Mouse (Mus musculus): Measurements from ENCODE around the gene Il12a.
A peak's percentile ranks its signal among the peaks of the same experiment; 100 is the strongest.
"Not testable (repeated sequence)": the region's sequence is repeated elsewhere in the genome, so short reads cannot be mapped to it uniquely, and the experiment has no call there.

Gene Il12a

DNA sequence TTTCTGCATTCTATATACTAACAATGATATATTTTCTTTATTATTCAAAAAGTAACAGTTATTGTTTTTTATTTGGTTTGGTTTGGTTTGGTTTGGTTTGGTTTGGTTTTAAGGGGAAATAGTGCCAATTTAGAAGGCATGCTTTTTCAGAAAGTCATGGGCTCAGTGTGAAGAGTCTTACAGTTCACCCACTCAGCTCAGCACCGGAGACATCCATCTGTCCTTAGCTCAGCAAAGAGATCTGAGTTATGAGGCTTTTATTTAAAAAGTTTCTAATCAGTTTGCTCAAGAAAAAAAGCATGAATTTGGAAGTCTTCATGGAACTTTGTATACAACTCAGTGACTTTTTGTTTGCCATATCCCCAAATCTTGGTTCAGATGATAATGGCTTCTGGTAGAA is 6.2 kb upstream of the Il12a start:
- DNase-seq (ENCODE audit: extremely low spot score, low read depth, low spot score): no peak

DNA sequence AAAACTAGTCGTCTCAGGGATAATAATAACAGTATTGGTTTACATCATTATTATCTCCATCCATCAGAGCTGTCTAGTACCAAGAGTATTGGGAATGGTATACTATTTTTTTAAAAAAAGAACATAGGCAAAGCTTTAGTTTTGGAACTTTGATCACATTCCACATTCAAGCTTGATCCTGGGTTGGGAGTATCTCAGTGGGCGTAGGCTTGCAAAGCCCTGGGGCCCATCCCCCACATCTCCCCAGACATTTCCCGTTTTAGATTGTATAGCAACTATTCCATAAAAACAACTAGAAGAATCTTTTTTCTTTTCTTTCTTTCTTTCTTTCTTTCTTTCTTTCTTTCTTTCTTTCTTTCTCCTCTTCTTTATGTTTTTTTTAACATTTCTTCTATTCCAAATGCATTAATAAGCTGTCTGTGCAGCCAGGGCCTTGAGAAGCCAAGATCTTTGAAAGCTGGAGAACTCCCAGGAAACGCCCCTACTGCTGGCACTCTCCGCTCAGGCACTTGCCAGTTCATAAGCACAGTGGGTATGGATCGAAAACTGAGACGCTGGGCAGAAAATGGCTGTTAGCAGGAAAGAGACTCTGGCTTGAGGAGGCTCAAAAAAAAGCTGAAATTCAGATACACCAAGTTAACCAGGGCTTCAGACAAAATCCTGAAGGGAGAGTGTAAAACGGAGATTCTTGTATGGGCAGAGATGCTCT is 3.4 kb upstream of the Il12a start:
- DNase-seq (ENCODE audit: extremely low spot score, low read depth, low spot score): no peak

DNA sequence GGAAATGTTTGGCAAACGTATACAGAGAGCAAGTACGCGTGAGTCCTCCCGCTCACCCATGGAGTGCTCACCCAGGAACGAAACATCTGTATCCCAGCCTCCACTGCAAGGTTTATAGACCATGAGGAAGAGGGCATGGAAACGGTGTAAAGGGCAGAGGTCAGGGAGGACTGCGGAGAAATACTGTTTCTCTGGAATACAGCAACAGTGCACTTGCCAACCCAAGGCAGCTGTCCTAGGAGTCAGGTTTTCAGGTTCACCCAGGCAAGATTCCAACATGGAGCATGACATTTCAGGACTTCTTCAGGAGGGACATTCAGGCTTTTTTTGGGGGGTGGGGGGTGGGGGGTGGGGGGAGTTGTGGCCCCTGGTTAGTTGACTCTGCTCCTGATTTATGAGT is 1.1 kb upstream of the Il12a start:
- no peak for DNase-seq (ENCODE audit: extremely low spot score, low read depth, low spot score)

DNA sequence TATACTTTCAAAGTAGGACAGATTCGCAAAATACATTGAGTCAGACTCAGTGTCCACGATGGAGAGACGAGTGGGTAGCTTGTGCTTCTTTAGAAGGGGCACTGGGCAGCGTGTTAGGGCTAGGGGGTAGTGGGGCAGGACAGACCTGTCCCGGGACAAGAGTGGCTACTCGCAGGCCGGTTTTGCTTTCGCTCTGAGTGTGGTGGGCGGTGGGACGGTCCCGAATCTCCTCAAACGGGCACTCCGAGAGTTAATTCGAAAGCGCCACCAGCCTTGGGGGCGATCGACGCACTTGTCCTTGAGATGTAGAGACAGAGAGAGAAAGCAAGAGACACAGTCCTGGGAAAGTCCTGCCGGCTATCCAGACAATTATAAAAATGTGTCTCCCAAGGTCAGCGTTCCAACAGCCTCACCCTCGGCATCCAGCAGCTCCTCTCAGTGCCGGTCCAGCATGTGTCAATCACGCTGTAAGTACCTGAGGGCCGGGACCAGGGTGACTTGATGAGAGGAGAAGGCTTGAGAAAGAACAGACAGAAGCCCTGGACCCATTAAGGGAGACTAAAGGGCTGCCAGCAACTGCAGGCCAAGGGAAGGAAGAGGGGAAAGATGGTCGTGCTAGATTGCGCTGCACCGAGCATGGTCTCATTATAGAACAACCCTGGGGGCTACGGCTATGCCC is 795 bp downstream of the Il12a start:
- no peak for DNase-seq (ENCODE audit: extremely low spot score, low read depth, low spot score)

DNA sequence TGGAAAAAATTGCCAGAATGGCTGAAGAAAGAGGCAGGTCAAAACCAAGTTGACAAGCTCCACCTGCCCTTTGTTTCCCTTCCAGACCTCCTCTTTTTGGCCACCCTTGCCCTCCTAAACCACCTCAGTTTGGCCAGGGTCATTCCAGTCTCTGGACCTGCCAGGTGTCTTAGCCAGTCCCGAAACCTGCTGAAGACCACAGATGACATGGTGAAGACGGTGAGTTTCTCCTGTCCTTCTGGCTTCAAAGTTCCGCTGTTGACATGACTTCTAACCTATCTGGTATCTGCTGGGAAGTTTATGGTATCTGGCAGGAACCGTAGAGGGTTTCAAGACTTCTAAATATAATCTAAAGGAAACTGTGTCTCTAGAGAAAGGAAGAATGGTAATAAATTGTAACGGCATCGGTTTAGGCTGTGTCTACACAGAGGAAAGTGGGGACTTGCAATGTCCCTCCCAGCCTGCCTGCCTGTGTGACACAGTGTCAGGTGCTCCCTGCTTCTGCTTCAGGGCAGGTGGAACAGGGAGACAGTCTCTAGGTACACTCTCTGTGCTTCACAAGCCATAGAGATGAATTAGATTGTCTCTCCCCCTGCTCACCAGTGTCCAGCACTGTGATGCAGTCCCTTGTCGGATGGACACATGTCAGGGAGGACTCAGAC is 1.6 kb downstream of the Il12a start:
- no peak for DNase-seq (ENCODE audit: extremely low spot score, low read depth, low spot score)

DNA sequence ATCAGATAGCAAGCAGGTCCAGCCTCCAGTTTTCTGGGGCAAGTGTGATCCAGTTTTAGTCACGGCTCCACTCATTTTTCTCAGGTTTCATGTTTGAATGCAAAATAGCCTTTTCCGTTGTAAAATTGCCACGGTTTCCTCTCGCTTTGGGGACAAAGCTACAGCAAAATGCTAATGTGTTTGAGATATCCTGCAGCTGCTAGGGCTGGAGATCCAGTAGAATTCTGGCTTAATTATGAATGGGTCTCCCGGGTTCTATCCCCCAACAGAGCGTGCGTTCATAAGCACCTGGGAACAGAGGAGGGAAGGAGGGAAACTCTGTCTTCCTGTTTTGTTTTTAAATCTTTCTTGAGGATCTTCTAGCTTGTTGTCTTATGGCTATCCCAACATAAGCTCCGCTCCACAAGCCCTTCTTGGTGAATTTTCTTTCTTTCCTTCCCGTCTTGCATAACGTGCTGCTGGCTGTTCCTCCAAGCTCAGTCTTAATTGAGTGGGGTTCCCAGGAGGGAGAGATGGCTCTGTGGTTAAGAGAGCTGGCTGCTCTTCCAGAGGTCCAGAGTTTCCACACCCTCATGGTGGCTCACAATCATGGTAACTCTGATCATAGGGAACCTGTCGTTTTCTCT is 2.3 kb downstream of the Il12a start:
- DNase-seq (ENCODE audit: extremely low spot score, low read depth, low spot score): no peak

DNA sequence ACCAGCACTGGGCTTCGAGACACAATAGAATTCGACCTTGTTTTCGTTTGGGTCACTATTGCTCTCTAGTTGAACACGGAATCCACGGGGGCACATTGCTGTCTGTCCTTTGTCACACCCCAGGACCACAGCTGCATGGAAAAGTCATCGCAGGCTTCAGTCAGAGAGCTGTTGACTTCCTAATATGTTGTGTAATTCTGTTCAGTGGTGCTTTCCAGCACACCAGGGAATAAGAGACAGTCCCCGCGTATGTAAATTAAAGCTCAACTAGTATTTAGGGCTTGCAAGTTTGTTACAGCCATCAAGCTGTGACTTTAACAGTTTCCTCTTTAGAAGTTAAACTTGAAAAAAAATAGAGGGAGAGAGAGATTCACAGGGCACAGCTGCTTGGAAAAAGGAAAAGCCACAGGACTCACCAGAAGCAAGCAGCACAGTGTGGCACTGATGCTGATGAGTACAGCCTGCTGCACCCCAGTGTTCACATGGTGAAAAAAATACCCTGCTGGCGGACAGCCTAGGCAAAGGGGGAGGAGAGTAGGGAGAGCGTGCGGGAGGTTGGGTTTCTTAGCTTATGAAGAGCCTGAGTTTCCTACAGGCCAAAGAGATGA is 3.1 kb downstream of the Il12a start:
- no peak for DNase-seq (ENCODE audit: extremely low spot score, low read depth, low spot score)

DNA sequence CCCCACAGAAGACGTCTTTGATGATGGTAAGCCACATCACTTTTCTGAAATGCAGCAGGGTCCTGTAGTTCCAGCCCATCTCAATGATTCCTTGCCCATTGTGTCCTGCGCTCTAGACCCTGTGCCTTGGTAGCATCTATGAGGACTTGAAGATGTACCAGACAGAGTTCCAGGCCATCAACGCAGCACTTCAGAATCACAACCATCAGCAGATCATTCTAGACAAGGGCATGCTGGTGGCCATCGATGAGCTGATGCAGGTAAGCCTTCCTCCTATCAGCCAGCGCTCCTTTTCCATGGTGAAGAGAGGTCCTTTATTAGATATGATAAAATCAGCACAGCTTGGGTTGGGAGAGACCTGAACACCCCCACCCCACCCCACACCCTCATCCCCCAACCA is 4.9 kb downstream of the Il12a start:
- no peak for DNase-seq (ENCODE audit: extremely low spot score, low read depth, low spot score)

DNA sequence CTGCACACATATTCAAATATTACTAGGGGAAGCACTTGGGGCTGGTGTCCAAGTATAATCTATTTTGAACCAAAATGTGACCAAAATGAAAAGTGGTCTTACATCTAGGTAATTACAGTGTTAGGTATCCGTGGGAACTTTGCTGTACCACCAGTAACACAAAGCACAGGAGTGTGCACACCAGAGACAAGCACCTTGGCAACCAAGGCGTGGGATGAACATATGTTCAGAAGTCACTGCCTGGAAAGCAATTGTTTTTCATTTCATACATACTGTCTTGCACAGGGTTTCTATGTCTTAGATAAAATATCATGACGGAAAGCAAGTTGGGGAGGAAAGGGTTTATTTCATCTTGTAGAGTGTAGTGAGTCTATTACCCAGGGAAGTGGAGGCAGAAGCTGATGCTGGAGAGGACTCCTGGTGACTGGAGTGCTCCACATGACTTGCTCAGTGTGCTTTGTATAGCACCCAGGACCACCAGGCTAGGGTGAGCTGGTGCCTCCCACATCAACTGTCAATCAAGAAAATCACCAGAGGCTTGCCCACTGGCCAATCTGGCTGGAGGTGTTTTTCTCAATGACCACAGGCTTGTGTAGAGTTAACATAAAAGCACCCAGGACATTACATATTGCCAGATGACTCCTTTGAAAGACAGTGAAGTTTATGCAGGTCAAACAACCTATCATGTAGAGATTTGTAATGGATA is 6.2 kb downstream of the Il12a start:
- DNase-seq (ENCODE audit: extremely low spot score, low read depth, low spot score): no peak

DNA sequence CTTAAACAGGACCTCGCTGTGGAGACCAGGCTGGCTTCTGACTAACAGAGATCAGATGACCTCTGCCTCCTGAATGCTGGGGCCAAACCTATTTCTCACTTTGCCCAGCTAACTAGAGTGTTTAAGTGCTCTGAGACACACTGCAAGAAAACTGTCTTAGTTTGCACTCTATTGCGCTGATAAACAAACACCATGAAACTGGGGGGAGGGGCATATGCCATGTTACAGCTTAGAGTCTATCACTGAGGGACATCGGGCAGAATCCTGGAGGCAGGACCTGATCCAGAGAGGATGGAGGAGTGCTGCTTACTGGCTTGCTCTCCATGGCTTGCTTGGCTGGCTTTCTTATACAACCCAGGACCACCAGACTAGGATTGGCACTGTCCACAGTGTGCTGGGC is 8.2 kb downstream of the Il12a start:
- no peak for DNase-seq (ENCODE audit: extremely low spot score, low read depth, low spot score)

DNA sequence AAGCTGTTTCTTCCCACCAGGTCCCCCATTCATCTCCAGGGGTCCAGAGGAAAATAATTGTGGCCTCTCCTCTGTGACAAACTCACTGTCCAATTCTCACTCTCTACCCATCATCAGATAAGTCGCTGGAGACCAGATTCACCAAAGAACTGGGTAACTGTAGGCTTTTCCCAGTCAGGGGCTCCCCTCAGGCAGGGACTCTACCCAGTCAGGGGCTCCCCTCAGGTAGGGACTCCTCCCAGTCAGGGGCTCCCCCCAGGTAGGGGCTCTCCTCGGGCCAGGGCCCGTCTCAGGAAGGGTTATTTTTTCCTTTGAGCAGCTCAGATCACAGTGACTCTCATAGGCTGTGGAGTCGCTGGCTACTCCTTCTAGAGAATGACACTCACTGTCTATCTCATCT is 9.6 kb downstream of the Il12a start:
- DNase-seq (ENCODE audit: extremely low spot score, low read depth, low spot score): no peak

DNA sequence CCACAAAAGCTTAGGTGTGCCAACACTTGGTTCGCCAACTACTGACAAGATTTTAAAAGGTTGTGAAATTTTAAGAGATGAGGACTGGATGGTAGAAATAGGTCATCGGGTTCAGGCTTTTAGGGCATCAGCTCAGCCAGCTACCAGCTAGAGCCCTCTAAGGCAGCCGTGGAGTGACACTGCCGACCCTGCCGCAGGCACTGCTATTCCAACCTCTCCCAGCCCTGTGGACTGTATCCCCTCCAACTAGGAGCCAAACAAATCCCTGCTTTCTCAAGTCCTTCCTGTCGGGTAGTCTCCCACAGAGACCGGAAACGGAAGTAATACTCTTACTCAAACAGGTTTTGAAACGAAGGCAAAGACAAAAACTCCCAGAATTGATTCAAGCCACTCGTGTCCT is 15.9 kb downstream of the Il12a start:
- no peak for DNase-seq (ENCODE audit: extremely low spot score, low read depth, low spot score)

DNA sequence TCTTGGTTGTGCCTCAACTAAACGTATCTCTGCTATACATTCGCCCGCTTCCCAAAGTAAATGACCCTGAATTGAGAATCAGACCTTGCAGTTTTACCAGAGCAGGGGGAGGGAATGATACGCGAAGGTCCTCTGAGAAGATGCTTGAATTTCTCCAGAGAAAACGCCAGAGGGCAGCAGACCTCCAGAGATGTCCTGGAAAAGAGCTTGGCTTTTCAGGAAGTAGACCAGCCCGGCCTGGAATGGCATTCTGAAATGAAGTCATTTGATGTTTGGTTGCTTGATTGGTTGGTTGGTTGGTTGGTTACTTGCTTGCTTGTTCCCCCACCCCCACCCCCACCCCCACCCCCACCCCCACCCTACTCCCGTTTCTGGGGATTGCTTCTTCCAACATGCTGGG is 17.8 kb downstream of the Il12a start:
- DNase-seq (ENCODE audit: extremely low spot score, low read depth, low spot score): no peak

DNA sequence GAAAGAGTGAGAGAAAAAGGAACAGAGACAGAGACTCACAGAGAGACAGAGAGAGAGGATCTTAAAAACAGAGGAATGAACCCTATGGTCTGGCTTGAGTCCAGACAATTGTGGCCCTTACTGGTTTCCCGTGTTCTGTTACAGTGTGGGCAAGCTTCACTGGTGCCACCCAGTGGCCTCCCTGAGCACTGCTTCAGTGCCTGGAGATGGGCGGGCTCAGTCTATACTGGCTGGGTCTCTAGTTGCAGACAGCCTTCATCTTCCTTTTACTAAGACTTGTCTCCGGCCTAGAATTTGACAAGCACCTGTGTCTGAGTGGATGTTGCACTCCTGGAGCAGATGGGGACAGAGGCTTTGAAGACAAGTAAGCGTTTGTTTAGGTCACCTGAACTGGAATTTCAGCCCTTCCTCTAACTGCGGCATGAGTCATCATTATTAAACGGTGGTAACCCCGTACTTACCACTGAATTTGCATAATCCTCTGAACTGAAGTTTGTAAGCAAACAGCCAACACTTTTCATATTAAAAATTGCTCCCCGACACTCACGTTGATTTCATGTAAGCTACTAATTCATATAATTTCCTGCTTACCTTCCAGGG is 18.9 kb downstream of the Il12a start:
- DNase-seq (ENCODE audit: extremely low spot score, low read depth, low spot score): no peak

DNA sequence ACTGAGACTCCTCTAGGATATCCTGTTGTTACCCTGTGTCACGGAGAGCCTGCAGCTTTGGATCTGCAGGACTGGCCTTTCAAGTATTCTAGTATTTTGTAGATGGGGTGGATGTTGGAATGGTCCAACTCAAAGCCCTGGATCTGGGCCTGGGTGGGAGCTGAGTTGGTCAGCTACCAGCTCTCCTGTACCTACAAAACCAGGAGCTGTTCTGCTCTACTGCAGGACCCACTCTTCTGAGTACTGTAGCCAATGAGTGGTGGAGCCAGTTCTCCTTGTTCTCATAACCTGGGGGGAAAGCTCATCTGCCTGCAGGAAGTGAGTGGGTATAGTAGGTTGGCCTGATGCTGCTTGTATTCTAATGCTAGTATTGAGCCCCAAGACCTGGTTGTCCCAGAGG is 20.0 kb downstream of the Il12a start:
- no peak for DNase-seq (ENCODE audit: extremely low spot score, low read depth, low spot score)

DNA sequence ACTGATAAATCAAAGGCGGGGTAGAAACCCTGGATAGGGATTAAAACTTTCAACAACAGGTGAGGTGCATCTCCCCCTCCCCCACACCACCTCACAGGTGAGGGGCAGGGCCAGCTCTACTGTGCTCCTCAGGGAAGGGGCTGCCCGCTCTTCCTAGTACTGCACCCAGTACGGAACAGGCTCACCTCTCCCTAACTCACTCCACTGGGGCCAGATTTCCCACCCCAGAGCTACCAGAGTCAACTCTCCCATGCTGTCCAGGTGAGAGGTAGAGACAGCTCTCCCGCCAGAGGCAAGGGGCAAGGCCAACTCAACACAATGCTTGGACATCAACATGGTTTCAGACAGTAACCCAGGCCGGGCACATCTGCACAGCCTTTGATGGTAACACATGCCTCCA is 21.1 kb downstream of the Il12a start:
- DNase-seq (ENCODE audit: extremely low spot score, low read depth, low spot score): no peak

DNA sequence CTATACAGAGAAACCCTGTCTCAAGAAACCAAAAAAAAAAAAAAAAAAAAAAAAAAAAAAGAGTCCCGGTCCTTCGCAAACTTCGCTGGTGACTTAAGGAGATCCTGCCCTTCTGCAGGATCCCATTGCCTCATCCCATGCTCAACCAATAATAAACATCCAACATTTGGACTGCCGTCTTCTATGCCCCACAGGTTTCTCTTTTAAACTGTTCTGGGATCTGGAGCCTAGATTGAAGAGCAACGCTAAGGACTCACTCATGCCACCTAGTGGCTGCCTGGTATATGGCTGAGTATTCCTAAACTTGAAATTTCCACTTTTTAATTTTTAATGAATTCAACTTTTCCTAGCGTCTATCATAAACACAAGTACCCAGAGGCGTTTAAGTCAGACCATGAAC is 23.1 kb downstream of the Il12a start:
- DNase-seq (ENCODE audit: extremely low spot score, low read depth, low spot score): peak; percentile 35

DNA sequence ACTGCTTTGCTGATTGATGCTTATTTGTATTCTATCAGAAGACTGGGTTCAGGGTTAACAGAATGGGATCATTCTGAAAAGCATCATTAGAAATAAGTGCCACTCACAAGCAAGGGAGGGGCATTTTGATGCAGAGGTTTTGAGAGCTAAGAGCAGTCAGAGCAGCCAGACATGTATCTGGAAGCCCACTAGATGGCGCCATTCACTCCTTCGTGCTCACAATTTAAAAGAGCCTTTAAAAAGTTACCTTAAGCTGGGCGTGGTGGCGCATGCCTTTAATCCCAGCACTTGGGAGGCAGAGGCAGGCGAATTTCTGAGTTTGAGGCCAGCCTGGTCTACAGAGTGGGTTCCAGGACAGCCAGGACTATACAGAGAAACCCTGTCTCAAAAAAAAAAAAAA is 26.9 kb downstream of the Il12a start:
- not testable (repeated sequence) for DNase-seq (ENCODE audit: extremely low spot score, low read depth, low spot score)

DNA sequence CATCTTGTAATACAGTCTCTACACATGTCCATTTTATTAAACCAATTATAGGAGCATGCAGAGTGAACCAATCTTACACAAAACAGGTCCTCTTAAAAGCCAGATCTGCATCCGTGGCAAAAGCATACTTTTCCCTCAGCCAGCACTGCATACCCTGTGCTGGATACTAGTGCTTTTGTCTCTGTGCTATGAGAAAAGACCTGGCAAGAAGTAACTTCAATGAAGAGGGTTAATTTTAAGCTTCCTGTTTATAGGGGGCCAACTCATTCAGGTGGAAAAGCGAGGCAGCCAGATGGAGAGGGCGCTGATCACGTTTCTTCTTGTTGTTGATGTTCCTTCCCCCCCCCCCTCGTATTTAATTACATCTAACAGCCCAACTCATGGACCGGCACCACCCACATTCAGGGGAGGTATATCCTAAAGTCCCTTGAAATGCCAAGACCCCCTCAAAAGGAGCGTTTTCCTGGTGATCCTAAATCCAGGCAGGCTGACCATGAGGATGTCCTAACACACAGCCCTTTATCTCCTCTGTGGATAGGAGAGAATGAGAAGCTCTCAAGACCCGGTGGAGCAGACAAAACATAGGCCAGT is 28.9 kb downstream of the Il12a start:
- DNase-seq (ENCODE audit: extremely low spot score, low read depth, low spot score): no peak

DNA sequence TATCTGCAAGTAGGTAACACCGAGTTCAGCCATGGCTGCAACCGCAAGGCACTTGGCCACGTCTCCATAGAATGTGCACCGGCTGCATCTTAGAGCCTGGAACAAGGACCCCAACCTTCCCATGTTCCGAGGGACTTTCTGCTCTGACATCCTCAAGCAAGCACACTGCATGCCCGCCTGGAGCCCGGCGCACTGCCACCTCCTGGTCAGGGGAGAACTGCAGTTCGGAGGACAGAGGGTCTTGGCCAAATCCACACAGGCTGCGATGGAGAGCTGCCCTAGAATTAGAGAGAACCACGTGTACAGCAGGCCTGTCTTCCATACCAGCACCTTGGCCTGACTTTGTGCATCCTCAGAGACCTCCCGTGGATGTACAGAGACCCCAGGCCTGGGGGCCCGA is 29.8 kb downstream of the Il12a start:
- DNase-seq (ENCODE audit: extremely low spot score, low read depth, low spot score): no peak
